Mouse (Mus musculus): Measurements from ENCODE around the gene Sphk1.
"Not testable (repeated sequence)": the region's sequence is repeated elsewhere in the genome, so short reads cannot be mapped to it uniquely, and the experiment has no call there.

The Sphk1 gene

DNA sequence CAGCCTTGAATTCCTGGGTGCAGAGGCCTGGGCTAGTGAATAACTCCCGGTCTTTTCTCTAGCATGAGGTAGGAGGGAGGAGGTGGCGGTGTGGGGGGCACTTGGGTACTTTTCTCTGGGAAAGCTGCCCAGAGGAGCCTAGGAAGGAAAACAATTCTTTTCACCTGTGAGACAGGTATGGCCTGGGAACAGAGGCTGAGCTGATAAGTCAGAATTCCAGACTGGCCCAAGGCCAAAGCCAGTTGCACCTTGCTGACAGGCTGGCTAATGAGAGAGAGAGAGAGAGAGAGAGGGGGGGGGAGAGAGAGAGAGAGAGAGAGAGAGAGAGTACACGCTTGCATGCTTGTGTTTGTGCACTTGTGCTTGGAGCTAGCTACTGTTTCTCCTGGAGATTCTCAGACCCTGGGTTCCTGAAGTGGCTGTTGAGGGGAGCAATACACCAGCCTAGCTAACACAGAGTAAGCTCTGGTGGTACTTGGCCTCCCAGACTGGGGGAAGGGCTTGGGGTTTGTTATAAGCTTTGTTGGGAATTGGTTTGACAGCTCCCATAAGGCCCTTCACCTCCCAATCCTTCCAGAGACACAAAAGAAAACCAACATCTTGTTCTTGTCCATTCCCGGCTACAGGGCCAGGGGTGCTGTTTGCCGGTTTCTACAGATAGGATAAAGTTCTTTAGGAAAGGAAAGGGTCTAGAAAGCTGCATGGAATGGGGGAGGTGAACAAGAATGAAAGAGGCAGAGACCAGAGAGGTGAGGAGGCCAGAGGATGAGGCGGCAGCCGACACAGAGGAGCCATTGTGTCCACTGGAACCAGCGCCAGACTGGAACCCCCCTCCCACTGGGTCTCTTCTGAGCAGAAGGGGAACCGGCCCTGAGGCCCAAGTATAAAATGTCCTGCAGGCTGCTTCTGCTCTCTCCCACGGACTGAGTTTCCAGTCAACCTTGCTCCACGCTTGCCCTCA lies at the start of gene Sphk1:
TSS of gene Sphk1 (plus strand) at position 739 of the 961 bp plus-strand sequence.
- peak in 1 of 2 experiments; percentile 59 for DNase-seq

DNA sequence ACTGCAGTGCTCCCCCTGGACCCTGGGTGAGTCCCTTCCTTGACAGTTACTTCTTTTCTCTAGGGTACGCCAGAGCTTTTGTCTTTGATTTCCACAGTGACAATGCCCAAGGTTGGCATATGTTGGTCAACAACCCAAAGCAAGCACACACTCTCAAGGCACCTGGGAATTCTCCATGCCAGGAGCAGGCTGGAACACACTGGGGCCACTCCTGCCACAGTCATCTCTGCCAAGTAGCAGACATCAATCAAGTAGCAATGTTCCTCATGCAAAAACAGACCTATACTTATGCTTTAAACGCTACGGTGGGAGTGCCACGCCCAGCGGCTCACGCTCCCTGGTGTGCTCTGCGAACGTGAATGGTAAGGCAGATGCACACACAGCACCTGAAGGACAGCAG lies 49.8 kb upstream of the Sphk1 start:
- DNase-seq, result peak; percentile 43 to 58

- peak; percentile 66 to 72 for DNase-seq
Measured at GRCm38 (mm10) chr11:116481776-116482175, 48.9 kb upstream of the Sphk1 start.

GRCm38 (mm10) chr11:116484261-116484660 lies 46.5 kb upstream of the Sphk1 start:
- no peak for DNase-seq

DNA sequence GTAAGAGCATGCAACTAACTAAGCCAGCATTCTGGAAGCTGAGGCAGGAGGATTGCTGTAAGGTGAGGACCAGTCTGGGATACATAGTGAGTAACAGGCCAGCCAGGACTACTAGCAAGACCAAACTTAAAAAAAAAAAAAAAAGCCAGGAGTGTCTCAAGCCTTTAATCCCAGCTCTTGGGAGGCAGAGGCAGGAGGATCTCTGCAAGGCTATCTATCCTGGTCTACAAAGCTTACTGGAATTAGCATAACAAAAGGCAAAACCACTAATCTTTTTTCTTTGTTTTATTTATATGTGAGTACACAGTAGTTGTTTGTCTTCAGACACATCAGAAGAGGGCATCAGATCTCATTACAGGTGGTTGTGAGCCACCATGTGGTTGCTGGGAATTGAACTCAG lies 42.5 kb upstream of the Sphk1 start:
- no peak for DNase-seq

DNA sequence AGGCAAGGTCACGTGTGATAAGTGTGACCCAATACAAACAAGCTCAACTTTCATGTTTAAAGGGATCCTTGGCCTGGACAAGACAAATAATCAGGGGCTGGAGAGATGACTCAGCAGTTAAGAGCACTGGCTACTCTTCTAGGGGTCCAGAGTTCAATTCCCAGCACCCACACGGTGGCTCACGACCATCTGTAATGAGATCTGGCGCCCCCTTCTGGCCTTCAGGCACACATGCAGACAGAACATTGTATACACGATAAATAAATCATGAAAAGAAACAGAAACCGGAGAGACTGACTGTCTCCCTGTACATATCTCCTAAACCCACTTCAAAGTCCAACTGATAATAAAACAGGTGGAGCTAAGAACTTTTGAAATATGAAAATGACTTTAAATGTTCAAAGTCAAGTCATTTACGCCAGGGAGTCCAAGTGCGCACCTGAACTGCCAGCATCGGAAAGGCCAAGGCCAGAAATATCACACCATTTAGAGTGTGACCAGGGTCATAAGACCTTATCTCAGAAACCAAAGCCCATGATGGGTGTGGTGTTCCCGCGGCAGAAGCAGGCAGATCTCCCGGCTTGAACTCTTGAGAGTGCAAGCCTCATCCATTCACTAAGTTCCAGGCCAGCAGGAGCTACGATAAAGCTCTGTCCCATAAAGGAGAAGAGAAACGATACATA lies 41.9 kb upstream of the Sphk1 start:
- DNase-seq, result peak in 1 of 2 experiments; percentile 52

DNA sequence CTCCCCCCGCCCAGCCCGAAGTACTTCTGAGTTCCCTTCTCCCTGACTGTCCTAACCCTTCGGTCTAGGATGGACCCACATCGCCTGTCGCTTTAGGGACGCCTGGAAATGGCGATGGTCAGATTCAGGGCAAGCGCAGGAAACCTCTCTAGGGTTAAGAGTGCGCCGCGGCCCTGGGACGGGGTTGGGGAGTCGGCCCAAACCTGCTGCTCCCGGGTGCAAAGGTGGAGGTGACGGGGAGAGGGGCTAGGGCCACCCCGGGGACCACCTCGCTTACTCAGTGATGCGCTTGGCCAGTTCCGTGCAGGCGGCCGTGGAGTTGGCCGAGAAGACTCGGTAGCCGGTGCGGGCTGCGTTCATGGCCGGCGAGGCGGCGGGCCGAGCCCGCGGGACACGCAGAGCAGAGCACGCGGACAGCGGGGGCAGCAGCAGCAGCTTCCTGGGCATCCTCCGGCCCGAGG lies 40.9 kb upstream of the Sphk1 start:
- DNase-seq, result no peak

DNA sequence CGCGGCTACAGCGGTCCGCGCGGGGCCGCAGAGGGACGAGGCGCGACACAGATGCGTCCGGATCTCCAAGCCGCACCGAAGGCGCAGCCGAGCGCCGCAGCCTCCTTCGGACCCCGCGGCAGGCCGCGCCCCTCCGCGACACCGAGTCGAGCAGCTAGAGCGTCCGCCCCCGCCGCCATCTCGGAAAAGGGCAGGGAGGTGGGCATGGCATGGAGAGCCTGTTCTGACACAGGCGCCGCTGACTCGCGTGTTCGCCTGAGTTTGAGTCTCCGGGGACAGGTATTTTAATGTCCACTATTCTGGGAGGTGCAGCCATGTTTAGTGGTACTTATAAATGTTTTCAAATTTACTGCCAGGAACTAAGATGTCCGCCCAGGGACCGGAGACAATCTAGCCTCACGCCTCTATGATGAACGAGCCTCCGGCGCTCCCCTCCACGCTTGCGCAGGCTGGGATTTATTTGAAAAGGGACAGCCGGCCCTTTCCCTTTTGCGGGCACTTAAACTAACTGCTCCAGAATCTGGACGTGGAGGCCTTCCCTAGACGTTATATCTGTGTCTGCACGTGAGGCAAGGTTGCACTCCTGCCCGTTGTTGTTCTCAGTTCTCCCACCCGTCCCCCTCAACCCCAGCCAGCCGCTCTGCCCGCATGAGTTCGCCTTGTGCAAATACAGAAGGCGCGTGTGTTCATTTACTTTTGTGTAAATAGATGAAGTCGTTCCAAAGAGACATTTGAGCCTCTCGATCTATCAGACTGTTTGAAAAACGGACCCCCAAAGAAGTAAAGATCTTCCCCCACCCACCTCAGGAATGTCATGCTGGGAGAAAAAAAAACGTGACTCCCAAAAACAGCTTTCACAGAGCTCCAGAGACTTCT lies 40.3 kb upstream of the Sphk1 start:
- DNase-seq, result peak; percentile 90 to 93

DNA sequence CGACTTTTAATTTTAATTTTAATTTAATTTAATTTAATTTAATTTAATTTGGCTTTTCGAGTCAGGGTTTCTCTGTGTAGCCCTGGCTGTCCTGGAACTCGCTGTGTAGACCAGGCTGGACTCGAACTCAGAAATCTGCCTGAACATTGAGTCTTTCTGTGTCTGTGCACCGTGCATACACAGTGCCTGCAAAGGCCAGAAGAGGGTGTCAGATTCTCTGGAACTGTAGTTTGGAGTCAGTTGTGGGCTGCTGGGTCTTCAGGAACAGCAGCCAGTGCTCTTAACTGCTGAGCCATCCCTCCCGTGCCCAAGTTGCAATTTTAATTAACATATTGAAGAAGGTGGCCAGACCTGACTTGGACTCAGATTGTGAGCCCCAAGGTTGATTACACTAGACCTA lies 39.4 kb upstream of the Sphk1 start:
- no peak for DNase-seq

DNA sequence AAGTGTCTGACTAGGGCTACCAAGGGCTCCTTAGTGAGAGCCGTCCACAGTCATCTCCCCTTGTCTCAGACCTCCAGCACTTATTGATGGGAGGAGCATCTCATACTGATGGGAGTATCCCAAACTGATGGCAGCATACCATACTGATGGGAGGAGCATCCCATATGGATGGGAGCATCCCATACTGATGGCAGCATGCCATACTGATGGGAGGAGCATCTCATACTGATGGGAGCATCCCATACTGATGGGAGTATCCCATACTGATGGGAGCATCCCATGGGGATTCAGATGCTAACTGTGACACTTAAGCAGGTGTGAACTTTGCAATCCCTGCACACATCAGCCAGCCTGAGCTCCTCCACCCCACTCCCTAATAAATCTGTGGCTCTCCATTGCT lies 38.2 kb upstream of the Sphk1 start:
- DNase-seq, result not testable (repeated sequence)

GRCm38 (mm10) chr11:116493191-116493590 lies 37.5 kb upstream of the Sphk1 start:
- no peak for DNase-seq

DNA sequence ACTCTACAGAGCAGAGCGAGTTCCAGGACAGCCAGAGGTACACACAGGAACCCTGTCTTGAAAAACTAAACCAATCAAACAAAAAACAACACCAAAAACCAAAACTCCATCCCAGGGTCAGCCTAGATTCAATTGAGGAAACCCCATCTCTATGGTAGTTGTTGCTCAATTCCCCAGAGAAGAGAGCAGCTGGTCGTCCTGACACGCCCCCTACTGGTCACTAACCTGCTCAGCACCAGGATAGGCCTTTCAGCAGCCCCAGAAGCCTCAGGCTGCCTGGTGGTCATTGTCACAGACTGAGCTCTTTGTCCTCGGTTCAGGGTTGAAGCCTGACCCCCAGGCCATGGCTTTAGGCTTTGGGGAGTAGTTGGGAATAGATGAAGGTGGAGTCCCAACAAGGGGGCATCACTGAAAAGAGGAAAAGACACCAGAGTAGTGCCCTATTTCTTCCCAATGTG lies 36.9 kb upstream of the Sphk1 start, which contains the start of gene Prpsap1:
TSS of gene Prpsap1 (minus strand) at position 408 of the 458 bp plus-strand sequence.
- peak; percentile 34 to 52 for DNase-seq

DNA sequence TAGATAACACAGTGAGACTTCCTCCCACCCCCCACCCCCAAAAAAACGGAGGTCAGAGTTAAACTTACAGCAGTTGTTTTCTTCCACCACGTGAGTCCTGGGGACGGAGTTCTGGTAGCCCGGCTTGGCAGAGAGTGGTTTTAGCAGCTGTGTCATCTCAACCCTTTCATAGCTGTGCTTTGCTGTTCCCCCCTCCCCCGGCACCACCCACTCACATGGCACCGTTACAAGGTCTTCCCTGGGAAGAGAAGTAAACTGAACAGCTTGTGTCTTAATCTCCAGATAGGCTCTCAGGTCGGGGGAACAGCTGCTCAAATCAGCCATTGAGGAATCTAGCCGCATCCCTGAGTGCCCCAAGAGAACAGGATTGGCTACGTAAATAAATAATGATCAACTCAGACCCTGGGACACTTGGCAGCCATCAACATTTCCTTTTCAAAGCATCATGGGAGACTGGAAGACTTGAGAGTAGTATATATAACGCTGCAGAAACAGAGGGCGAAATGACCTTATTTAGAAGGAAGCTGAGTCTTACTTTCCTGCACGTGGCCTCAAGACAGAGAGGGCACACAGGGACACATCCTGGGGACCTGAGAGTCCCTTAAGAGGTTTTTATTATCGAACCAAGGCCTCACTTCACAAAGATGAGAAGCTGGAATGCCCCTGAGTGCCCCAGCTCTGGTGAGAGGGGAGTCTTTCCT lies 36.1 kb upstream of the Sphk1 start:
- DNase-seq, result peak; percentile 31 to 53

GRCm38 (mm10) chr11:116497313-116497712 lies 33.4 kb upstream of the Sphk1 start:
- DNase-seq, result no peak

GRCm38 (mm10) chr11:116498596-116498995 lies 32.1 kb upstream of the Sphk1 start:
- peak in 1 of 2 experiments; percentile 40 for DNase-seq

DNA sequence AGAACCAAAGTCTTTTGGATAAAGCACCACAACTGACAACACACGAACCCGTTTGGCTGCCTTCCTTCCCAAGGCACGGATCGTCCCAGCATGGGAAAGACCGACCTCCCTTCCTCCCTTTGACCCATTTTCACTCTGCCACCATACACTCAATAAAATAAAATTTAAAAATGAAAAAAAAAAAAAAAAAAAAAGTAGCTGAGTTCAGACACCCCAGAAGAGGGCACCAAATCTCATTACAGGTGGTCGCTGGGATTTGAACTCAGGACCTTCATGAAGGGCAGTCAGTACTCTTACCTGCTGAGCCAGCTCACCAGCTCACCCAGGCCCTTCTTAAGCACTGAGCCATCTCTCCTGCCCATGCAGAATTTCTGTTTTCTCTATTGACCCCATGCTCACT lies 31.7 kb upstream of the Sphk1 start:
- DNase-seq, result no peak

DNA sequence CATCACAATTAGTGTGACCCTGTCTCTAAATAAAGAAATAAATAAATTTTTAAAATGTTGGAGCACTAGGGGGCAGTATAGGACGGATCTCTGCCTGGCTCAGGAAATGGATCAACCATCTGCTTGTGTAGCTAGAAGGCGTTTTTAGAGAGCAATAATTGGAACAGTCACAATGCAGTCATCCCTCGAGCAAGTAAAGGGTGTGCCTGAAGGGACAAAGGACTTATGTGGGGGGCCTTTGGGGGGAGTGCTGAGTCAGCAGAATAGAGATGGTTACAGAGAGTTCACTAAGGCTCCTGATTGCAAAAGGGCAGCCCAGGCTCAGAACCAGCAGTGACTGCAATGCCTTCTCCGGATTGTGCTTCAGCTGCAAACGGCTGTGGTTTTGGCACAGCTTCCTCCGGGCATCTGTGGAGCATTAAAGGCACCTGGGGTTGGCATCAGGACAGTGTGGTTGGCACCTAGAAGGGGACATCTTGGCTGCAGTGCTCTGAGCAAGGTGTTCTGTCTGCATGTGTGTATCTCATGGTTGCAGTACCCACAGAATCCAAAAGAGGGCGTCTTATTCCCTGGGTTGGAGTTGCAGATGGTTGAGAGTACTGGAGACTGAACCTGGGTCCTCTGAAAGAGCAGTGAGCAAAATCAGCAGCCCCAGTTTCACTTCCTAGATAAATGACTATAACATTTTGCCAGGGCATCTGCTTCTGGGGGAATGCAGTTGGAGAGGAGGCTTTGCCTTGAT lies 29.5 kb upstream of the Sphk1 start:
- peak; percentile 75 to 76 for DNase-seq

GRCm38 (mm10) chr11:116504516-116504915 lies 26.2 kb upstream of the Sphk1 start:
- peak; percentile 46 to 55 for DNase-seq

- DNase-seq, result peak; percentile 31 to 46
Measured at GRCm38 (mm10) chr11:116505573-116505972, 25.2 kb upstream of the Sphk1 start.

DNA sequence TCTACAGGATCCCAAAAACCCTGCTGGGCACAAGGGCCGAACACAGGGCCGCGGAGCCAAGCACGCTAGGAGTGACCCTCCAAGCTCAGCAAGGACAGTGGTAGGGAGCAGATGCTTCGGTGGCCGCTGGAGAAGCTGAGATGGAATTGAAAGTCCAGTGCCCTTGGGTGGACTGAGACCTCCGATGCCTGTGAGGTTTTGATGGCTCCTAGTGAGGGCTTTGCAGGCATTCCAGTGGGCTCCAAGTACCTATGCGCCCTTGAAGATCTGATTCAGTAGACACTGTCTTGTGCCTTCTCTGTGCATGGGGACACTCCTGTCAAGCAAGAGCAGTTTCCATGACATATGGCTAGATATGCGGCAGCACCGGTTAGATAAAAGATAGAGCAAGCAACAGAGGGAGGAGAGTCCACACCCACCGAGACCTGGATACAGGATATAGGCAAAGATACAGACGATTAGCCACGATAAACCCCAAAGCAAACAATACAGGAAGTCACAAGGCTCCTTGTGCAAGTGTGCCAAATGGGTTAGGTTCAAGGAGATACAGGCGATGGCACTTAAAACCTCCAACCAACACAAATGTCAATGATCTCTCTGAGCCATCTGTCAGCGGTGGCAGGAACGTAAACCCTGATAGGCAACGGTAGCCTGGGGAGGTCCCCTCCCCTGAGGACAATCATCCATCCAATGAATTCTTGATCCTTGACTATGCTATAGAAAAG lies 24.4 kb upstream of the Sphk1 start:
- DNase-seq, result peak; percentile 53 to 66
